Mouse (Mus musculus) erythroblast, adult 5-6 weeks (primary cell): Measurements from ENCODE around the gene Rnf40. TPM values are rescaled to one million over a fixed set of nuclear protein-coding genes. Genes with fewer than 3 reads are reported as not detected.
"Not testable (repeated sequence)": the region's sequence is repeated elsewhere in the genome, so short reads cannot be mapped to it uniquely, and the experiment has no call there.

ENCODE experiments used
- ATAC-seq: replicated peaks from 2 replicates; pipeline ENCODE4 v1.8.0; 2016; ENCODE audit warnings: moderate number of reproducible peaks, mild to moderate bottlenecking, moderate TSS enrichment, inconsistent platforms; ENCODE audit not compliant: poor library complexity, low FRiP score, severe bottlenecking
- total RNA-seq, 2 experiments: library from RNA; stranded (forward) in 1 of 2; stranded (reverse) in 1 of 2; fragments of 150-400 nt in 1 of 2; fragments of 200-764, 138-1000 nt in 1 of 2; gene quantifications; 2 replicates each; pipeline versions ENCODE4 v1.2.3 to v1.2.4; 2015 to 2017; ENCODE audit warnings: low replicate concordance in 2 of 2

Gene Rnf40
- total RNA-seq, 2 experiments from 2014 or later = 18.1 to 41.8 TPM

DNA sequence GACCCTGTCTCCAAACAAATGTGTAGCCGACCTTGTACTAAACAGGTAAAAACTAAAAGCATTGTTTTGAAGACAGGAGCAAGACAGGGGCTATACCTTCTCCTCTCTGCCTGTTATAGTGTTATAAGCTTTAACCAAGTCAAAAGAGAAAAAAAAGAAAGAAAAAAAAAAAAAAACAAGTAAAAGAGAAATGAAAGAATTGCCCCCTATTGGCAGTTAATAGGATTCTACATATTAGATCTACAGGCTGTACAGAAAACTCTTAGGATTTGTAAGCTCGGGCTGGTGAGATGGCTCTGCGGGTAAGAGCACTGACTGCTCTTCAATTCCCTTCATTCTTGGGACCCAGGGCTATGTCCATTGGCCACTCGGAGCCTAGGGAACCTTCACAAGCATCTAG, 53.7 kb downstream of the Rnf40 start:
- ATAC-seq = no peak

DNA sequence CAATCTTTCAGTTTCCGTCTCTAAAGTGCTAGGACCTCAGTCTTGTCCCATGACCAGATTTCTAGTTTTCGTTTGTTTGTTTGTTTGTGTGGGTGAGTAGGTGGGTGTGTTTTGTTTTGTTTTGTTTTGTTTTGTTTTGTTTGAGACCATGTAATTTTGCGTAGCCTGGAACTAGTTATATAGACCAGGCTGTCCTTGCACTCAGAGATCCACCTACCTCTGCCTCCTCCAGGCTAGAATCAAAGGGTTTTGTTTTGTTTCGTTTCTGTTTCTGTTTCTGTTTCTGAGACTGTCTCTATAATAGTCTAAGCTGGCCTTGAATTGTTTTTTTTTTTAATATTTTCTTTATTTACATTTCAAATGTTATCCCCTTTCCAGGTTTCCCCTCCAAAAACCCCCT, 57.8 kb downstream of the Rnf40 start:
- no peak for ATAC-seq

DNA sequence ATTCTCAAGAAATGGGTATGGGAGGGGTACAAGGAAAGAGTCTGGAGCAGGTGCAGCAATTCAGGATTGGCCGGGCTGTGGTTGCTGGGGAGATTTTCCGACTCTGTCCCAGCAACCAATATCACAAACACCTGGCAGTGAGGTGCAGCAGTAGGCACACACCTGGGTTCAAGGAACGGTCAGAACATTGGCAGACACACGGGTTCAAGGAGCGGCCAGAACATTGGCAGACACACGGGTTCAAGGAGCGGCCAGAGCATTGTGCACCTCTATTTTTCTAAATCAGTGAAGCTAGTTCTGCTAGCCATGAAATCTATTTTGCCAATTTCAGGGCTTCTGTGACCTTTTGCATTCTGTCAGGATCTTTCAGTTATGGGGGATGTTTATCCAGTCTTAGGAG, 59.0 kb downstream of the Rnf40 start:
- ATAC-seq = not testable (repeated sequence)

DNA sequence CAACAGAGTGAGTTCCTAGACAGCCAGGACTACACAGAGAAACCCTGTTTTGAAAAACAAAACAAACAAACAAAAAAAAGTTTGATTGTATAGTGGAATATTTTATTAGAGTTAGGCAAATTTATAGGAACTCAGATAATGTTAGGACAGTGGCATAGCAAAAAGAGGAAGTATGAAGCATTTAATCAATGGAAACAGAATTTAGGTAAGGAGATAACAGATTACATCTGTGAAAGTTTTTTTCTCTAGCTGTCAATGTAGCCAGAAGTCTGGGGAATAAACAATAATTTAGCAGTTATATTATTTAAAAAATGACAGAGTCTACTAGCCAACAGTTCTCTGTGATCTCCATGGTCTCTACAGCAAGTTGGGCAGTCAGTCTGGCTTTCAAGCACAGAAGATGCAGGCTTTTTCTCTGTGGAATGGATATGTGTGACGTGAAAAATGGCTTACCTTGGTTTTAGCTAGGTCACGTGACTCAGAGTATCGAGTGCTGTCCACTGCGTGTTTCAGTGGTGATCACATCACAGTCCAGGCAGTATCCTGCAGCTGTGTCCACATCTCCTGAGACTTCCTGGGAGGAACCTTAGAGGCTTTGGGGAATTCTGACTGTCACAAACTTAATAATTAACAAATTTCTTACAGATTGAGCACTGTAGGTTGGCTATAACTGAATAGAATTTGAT, 60.1 kb downstream of the Rnf40 start:
- no peak for ATAC-seq

DNA sequence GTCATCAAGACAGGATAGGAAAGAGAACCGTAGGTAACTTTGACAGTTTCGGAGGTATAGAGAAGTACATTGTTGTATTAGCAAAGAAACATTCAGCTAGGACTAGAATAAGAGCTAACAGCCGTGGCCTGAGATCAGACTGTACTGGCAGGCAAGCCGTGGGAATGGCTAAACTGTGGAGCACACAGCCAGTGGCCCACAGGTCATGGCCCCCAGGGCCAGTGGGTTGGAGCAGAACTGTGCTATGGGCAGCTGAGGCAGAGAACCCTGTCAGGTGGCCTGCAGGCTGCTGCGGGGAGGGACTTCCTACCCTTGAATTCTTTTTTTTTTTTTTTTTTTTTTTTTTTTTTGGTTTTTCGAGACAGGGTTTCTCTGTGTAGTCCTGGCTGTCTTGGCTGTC, 60.6 kb downstream of the Rnf40 start:
- no peak for ATAC-seq

DNA sequence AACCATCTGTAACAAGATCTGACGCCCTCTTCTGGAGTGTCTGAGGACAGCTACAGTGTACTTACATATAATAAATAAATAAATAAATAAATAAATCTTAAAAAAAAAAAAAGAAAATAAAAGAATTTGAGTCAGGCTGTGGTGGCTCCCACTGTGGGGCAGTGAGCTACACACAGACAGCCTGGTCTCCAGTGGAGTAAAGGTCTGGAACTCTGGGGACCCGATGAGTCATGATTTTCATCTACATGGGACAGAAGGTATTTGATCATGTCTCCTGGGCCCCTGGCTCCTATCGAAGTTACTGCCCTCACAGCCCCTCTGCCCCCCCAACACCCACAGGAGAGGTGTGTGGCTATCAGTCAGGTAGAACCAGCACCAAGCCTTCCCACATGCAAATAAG, 63.1 kb downstream of the Rnf40 start:
- no peak for ATAC-seq

DNA sequence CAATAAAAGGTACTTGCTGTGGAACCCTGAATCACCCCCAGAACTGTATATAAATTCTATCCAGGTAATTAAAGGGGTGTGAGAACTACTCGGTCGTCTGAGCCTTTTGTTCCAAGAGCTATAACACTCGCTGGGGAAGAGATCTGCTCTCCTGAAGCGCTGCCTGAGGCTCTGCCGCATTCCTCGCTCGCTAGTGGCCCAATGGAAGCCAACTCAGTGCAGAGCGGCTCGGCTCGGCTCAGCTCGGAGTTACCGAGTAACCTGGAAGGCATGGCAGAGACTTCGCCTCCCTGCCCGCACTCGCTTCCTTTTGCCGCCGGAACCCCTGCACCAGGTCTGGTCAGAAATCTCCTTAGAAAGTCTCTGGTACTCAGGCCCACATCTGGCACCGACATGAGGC, 63.5 kb downstream of the Rnf40 start:
- ATAC-seq = no peak

DNA sequence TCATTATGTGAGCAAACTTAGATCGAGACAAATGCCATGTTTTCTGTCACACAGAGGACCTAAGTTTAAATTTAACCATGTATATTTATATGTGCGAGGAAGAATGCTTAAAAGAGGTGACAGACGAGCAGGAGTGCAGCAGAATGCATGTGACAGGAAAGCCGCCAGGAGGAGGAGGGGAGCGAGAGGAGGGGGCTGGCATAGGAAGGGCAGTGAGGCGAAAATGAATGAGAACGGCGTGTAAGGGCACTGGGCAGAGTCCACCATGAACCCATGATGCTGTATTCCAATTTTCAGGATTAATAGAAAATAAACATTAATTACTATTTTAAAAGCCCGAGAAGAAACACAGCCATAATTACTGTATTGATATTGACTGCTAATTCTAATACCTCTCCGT, 65.8 kb downstream of the Rnf40 start:
- no peak for ATAC-seq

Other genes starting within 250 kb of the Rnf40 start
- gene Zfp768, start 243.2 kb upstream of the Rnf40 start, total RNA-seq (2015; ENCODE audit: low replicate concordance) = 1.2 TPM in 1 of 2 replicates, not detected in the other
- 0.94 and 1.5 TPM in 2 replicates for gene Zfp768, start 243.2 kb upstream of the Rnf40 start, total RNA-seq (2017; ENCODE audit: low replicate concordance)
- 0.42 and 1.2 TPM in 2 replicates for gene Zfp747, start 212.7 kb upstream of the Rnf40 start, total RNA-seq (2015; ENCODE audit: low replicate concordance)
- 1.0 and 1.3 TPM in 2 replicates for gene Zfp747, start 212.7 kb upstream of the Rnf40 start, total RNA-seq (2017; ENCODE audit: low replicate concordance)
- 0.38 TPM in 1 of 2 replicates, not detected in the other for gene 9130019O22Rik, start 201.6 kb upstream of the Rnf40 start, total RNA-seq (2015; ENCODE audit: low replicate concordance)
- 1.4 and 1.8 TPM in 2 replicates for gene 9130019O22Rik, start 201.6 kb upstream of the Rnf40 start, total RNA-seq (2017; ENCODE audit: low replicate concordance)
- gene E430018J23Rik, start 195.1 kb upstream of the Rnf40 start, total RNA-seq (2015; ENCODE audit: low replicate concordance) = not detected in 2 replicates
- gene E430018J23Rik, start 195.1 kb upstream of the Rnf40 start, total RNA-seq (2017; ENCODE audit: low replicate concordance) = 0.28 and 3.4 TPM in 2 replicates
- 0.19 and 3.6 TPM in 2 replicates for gene Zfp764, start 181.9 kb upstream of the Rnf40 start, total RNA-seq (2015; ENCODE audit: low replicate concordance)
- gene Zfp764, start 181.9 kb upstream of the Rnf40 start, total RNA-seq (2017; ENCODE audit: low replicate concordance) = 2.5 TPM in 1 of 2 replicates, not detected in the other
- 8.4 and 26.9 TPM in 2 replicates for gene Zfp688, start 166.7 kb upstream of the Rnf40 start, total RNA-seq (2015; ENCODE audit: low replicate concordance)
- 1.0 and 3.5 TPM in 2 replicates for gene Zfp688, start 166.7 kb upstream of the Rnf40 start, total RNA-seq (2017; ENCODE audit: low replicate concordance)
- not detected in 2 replicates for gene Zfp689, start 139.6 kb upstream of the Rnf40 start, total RNA-seq (2015; ENCODE audit: low replicate concordance)
- 0.26 and 2.4 TPM in 2 replicates for gene Zfp689, start 139.6 kb upstream of the Rnf40 start, total RNA-seq (2017; ENCODE audit: low replicate concordance)
- gene Prr14, start 129.2 kb upstream of the Rnf40 start, total RNA-seq (2015; ENCODE audit: low replicate concordance) = 65.2 and 71.7 TPM in 2 replicates
- gene Prr14, start 129.2 kb upstream of the Rnf40 start, total RNA-seq (2017; ENCODE audit: low replicate concordance) = 25.4 and 41.3 TPM in 2 replicates
- gene Fbrs, start 109.6 kb upstream of the Rnf40 start, total RNA-seq (2015; ENCODE audit: low replicate concordance) = 154 and 157 TPM in 2 replicates
- gene Fbrs, start 109.6 kb upstream of the Rnf40 start, total RNA-seq (2017; ENCODE audit: low replicate concordance) = 61.2 and 79.1 TPM in 2 replicates
- gene Srcap, start 76.8 kb upstream of the Rnf40 start, total RNA-seq (2015; ENCODE audit: low replicate concordance) = 51.9 and 52.5 TPM in 2 replicates
- 59.9 and 65.1 TPM in 2 replicates for gene Srcap, start 76.8 kb upstream of the Rnf40 start, total RNA-seq (2017; ENCODE audit: low replicate concordance)
- gene Gm42715, start 69.2 kb upstream of the Rnf40 start, total RNA-seq (2015; ENCODE audit: low replicate concordance) = 27.9 and 44.5 TPM in 2 replicates
- gene Gm42715, start 69.2 kb upstream of the Rnf40 start, total RNA-seq (2017; ENCODE audit: low replicate concordance) = 17.4 and 34.6 TPM in 2 replicates
- 1.7 TPM in 1 of 2 replicates, not detected in the other for gene Tmem265, start 27.4 kb upstream of the Rnf40 start, total RNA-seq (2015; ENCODE audit: low replicate concordance)
- not detected in 2 replicates for gene Tmem265, start 27.4 kb upstream of the Rnf40 start, total RNA-seq (2017; ENCODE audit: low replicate concordance)
- gene Phkg2, start 15.4 kb upstream of the Rnf40 start, total RNA-seq (2015; ENCODE audit: low replicate concordance) = 35.1 and 44.2 TPM in 2 replicates
- 16.2 and 40.8 TPM in 2 replicates for gene Phkg2, start 15.4 kb upstream of the Rnf40 start, total RNA-seq (2017; ENCODE audit: low replicate concordance)
- 4.0 and 14.0 TPM in 2 replicates for gene Ccdc189, start 172 bp upstream of the Rnf40 start, total RNA-seq (2015; ENCODE audit: low replicate concordance)
- gene Ccdc189, start 172 bp upstream of the Rnf40 start, total RNA-seq (2017; ENCODE audit: low replicate concordance) = 26.1 and 31.4 TPM in 2 replicates
- gene Zfp629, start 27.0 kb downstream of the Rnf40 start, total RNA-seq (2015; ENCODE audit: low replicate concordance) = 0.77 and 0.84 TPM in 2 replicates
- 2.0 and 3.2 TPM in 2 replicates for gene Zfp629, start 27.0 kb downstream of the Rnf40 start, total RNA-seq (2017; ENCODE audit: low replicate concordance)
- gene Bcl7c, start 120.2 kb downstream of the Rnf40 start, total RNA-seq (2015; ENCODE audit: low replicate concordance) = 28.8 and 41.3 TPM in 2 replicates
- gene Bcl7c, start 120.2 kb downstream of the Rnf40 start, total RNA-seq (2017; ENCODE audit: low replicate concordance) = 3.8 and 4.3 TPM in 2 replicates
- gene Ctf1, start 124.0 kb downstream of the Rnf40 start, total RNA-seq (2015; ENCODE audit: low replicate concordance) = 0.63 TPM in 1 of 2 replicates, not detected in the other
- gene Ctf1, start 124.0 kb downstream of the Rnf40 start, total RNA-seq (2017; ENCODE audit: low replicate concordance) = not detected in 2 replicates
- gene Ctf2, start 143.4 kb downstream of the Rnf40 start, total RNA-seq (2015; ENCODE audit: low replicate concordance) = not detected in 2 replicates
- not detected in 2 replicates for gene Ctf2, start 143.4 kb downstream of the Rnf40 start, total RNA-seq (2017; ENCODE audit: low replicate concordance)
- gene Fbxl19, start 155.8 kb downstream of the Rnf40 start, total RNA-seq (2015; ENCODE audit: low replicate concordance) = 2.7 and 6.0 TPM in 2 replicates
- gene Fbxl19, start 155.8 kb downstream of the Rnf40 start, total RNA-seq (2017; ENCODE audit: low replicate concordance) = 3.1 and 6.2 TPM in 2 replicates
- gene Orai3, start 181.0 kb downstream of the Rnf40 start, total RNA-seq (2015; ENCODE audit: low replicate concordance) = 2.9 and 9.0 TPM in 2 replicates
- 5.7 and 9.8 TPM in 2 replicates for gene Orai3, start 181.0 kb downstream of the Rnf40 start, total RNA-seq (2017; ENCODE audit: low replicate concordance)
- 3.8 and 18.2 TPM in 2 replicates for gene Setd1a, start 187.9 kb downstream of the Rnf40 start, total RNA-seq (2015; ENCODE audit: low replicate concordance)
- 8.9 and 11.3 TPM in 2 replicates for gene Setd1a, start 187.9 kb downstream of the Rnf40 start, total RNA-seq (2017; ENCODE audit: low replicate concordance)
- 7.5 TPM in 1 of 2 replicates, not detected in the other for gene Gm49388, start 196.8 kb downstream of the Rnf40 start, total RNA-seq (2015; ENCODE audit: low replicate concordance)
- 2.0 and 5.3 TPM in 2 replicates for gene Gm49388, start 196.8 kb downstream of the Rnf40 start, total RNA-seq (2017; ENCODE audit: low replicate concordance)
- gene Hsd3b7, start 211.8 kb downstream of the Rnf40 start, total RNA-seq (2015; ENCODE audit: low replicate concordance) = 2.7 and 9.2 TPM in 2 replicates
- gene Hsd3b7, start 211.8 kb downstream of the Rnf40 start, total RNA-seq (2017; ENCODE audit: low replicate concordance) = 3.8 and 4.3 TPM in 2 replicates
- 9.8 and 24.9 TPM in 2 replicates for gene Stx4a, start 235.5 kb downstream of the Rnf40 start, total RNA-seq (2015; ENCODE audit: low replicate concordance)
- 17.0 and 17.9 TPM in 2 replicates for gene Stx4a, start 235.5 kb downstream of the Rnf40 start, total RNA-seq (2017; ENCODE audit: low replicate concordance)
- gene Stx1b, start 235.8 kb downstream of the Rnf40 start, total RNA-seq (2015; ENCODE audit: low replicate concordance) = not detected in 2 replicates
- gene Stx1b, start 235.8 kb downstream of the Rnf40 start, total RNA-seq (2017; ENCODE audit: low replicate concordance) = not detected in 2 replicates